Comparison of ENCODE assay signal across 10 mouse cellular contexts in the genomic region with DNA sequence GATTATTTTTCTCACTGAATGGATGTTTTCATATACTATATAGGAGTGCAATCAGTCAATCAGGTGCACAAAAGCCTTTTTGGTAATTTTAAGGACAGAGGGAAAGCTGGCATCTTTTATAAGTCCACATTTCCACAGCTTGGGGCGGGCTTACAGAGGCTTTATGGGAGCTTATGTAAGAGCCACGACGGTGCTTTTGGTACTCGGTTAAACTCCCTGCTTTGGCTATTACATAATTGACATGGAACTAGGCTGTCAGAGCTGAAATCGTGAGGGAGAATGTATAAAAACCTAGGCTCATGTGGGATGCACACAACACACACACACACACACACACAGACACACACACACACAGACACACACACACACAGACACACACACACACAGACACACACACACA. TPM values are rescaled to one million over a fixed set of nuclear protein-coding genes. Genes with fewer than 3 reads are reported as not detected.
A peak's percentile ranks its signal among the peaks of the same experiment; 100 is the strongest.
DNase-seq lines count a peak whose midpoint lies in the region; ATAC-seq lines count a peak whose summit lies in the region.
"Had no signal": no experiment of that assay in that cellular context is flagged by ENCODE, and none has a peak within 500 bp of the region (broad histone marks: within the 10 kb centered on the region; RNA-seq: fewer than 3 reads in every experiment).

No protein-coding gene starts in this region.

- DNase-seq in heart, adult 8-10 months (ENCODE audit: low spot score) = no peak
- peak; percentile 68 for DNase-seq in right cerebral cortex, adult 18-20 months
- DNase-seq in right cerebral cortex, postnatal 4 days = no peak
- peak; percentile 46 for DNase-seq in midbrain, embryonic 14.5 days
- DNase-seq in MN1 (ENCODE audit: low spot score) = no peak
- DNase-seq in urinary bladder, postnatal 4 days (ENCODE audit: low spot score in 2 of 2) = no peak

- peaks cover 36% of the 10 kb centered on the region for H3K27me3 ChIP-seq in heart, embryonic 13.5 days (replicated peaks)
- peaks cover 3% of the 10 kb centered on the region; the same call in 1 of the 2 replicates for H3K27me3 ChIP-seq in midbrain, embryonic 14.5 days (ENCODE audit: control insufficient read depth, insufficient read depth, low read length)

- no peak overlapping the region for H3K9ac ChIP-seq in heart, embryonic 13.5 days
- 0 out of 2 replicates have a peak overlapping the region, but pooled peaks have one; percentile 20 for H3K9ac ChIP-seq in midbrain, embryonic 14.5 days (replicated peaks; ENCODE audit: low read length)
- H3K9ac ChIP-seq: heart, embryonic 12.5 days had no signal

- H3K27ac ChIP-seq in heart, embryonic 13.5 days (replicated peaks) = no peak overlapping the region
- no peak overlapping the region for H3K27ac ChIP-seq in midbrain, embryonic 14.5 days (replicated peaks; ENCODE audit: low read depth, low read length)

- H3K9me3 ChIP-seq in heart, embryonic 13.5 days = no peaks in the 10 kb centered on the region
- no peaks in the 10 kb centered on the region for H3K9me3 ChIP-seq in midbrain, embryonic 14.5 days (ENCODE audit: control insufficient read depth, low read length)
- H3K9me3 ChIP-seq: heart, embryonic 12.5 days had no signal

- no peak for ATAC-seq in heart, embryonic 13.5 days (ENCODE audit: extremely low read depth, insufficient number of reproducible peaks, low FRiP score, low TSS enrichment)
- no peak for ATAC-seq in midbrain, embryonic 14.5 days (ENCODE audit: low FRiP score, low TSS enrichment)
- no peak for ATAC-seq in monocyte, adult 5-6 weeks (replicated peaks; ENCODE audit: insufficient number of reproducible peaks, low FRiP score, low TSS enrichment, poor library complexity, severe bottlenecking)

- 37% methylated on average over 5 of the region's 5 CpGs for WGBS in heart, embryonic 13.5 days
- WGBS in midbrain, embryonic 14.5 days = 12% methylated on average over 5 of the region's 5 CpGs

- peaks cover 27% of the 10 kb centered on the region for H3K4me1 ChIP-seq in heart, embryonic 13.5 days
- H3K4me1 ChIP-seq in midbrain, embryonic 14.5 days (ENCODE audit: control insufficient read depth, insufficient read depth, low read length) = peaks cover 10% of the 10 kb centered on the region; the same call in 1 of the 2 replicates

- no peaks in the 10 kb centered on the region for H3K36me3 ChIP-seq in heart, embryonic 13.5 days
- H3K36me3 ChIP-seq in midbrain, embryonic 14.5 days (ENCODE audit: control insufficient read depth, insufficient read depth, low read length) = no peaks in the 10 kb centered on the region
- H3K36me3 ChIP-seq: heart, embryonic 12.5 days had no signal

- H3K4me2 ChIP-seq in heart, embryonic 13.5 days = peak overlapping the region; percentile 99; the same call in 1 of the 2 replicates
- H3K4me2 ChIP-seq in midbrain, embryonic 14.5 days (ENCODE audit: low read length) = peak overlapping the region; percentile 92
- H3K4me2 ChIP-seq: heart, embryonic 12.5 days had no signal

- no peak overlapping the region for H3K4me3 ChIP-seq in heart, embryonic 13.5 days
- H3K4me3 ChIP-seq in midbrain, embryonic 14.5 days (replicated peaks; ENCODE audit: low read depth, low read length) = peak overlapping the region; percentile 73
- H3K4me3 ChIP-seq: erythroblast, embryonic 14.5 days; heart, embryonic 12.5 days had no signal

RNA-seq across cellular contexts. Expression of gene Mtus2, which starts 2.0 kb away (rescaled TPM):
- polyA plus RNA-seq in heart, embryonic 13.5 days (2015; fragmentation: Nextera tagmentation; extraction: Ambion mirVana) = 102 and 105 TPM in 2 replicates
- 100 to 1,000 TPM in 1 of 4 experiments, 10 to 100 TPM in 3; 77.3 to 126 (median 92.3) TPM for total RNA-seq in heart, adult 8-10 months (2022)
- 46.8 and 51.4 TPM in 2 replicates for polyA plus RNA-seq in midbrain, embryonic 14.5 days (2014; fragmentation: Nextera tagmentation; extraction: Ambion mirVana)
- total RNA-seq in monocyte, adult 5-6 weeks (2017) = 0.95 to 2.8 TPM (median 1.3 TPM) in 3 replicates
- polyA plus RNA-seq: erythroblast, embryonic 14.5 days had no signal

Comparison
In these comparisons a context has a peak if more than half of its experiments do, and no peak if none do; other contexts are left out.
1. DNase-seq: peak in right cerebral cortex, adult 18-20 months (single experiment) and midbrain, embryonic 14.5 days (single experiment); none in heart, adult 8-10 months (single experiment), right cerebral cortex, postnatal 4 days (single experiment), MN1 (single experiment) and urinary bladder, postnatal 4 days (0 of 2).
2. RNA of gene Mtus2, which starts 2.0 kb away (total RNA-seq): 77.3 to 126 TPM in heart, adult 8-10 months; 0.95 to 2.8 TPM in monocyte, adult 5-6 weeks; every median in the first group is over 10 times any median in the second.